Mouse (Mus musculus): ENCODE results near the gene Cyp17a1.

- TF ChIP-seq CTCF (IDR thresholded peaks at IDR 0.05; ENCODE audit: insufficient read depth, low read depth, low read length) (no peak), POLR2A (IDR thresholded peaks at IDR 0.05; ENCODE audit: insufficient read depth, low read depth, low read length) (no peak)
Observed at GRCm38 (mm10) chr19:46623790-46624772, 48.9 kb downstream of the Cyp17a1 start.

All from olfactory bulb, adult 2 months (tissue).